Mouse (Mus musculus): ENCODE results near the gene Tmem88. TPM values are rescaled to one million over a fixed set of nuclear protein-coding genes. Genes with fewer than 3 reads are reported as not detected.
"Not testable (repeated sequence)": the region's sequence is repeated elsewhere in the genome, so short reads cannot be mapped to it uniquely, and the experiment has no call there.

The Tmem88 gene
- total RNA-seq, 2 experiments from 2014 or later: 3.1 to 4.2 TPM

DNA sequence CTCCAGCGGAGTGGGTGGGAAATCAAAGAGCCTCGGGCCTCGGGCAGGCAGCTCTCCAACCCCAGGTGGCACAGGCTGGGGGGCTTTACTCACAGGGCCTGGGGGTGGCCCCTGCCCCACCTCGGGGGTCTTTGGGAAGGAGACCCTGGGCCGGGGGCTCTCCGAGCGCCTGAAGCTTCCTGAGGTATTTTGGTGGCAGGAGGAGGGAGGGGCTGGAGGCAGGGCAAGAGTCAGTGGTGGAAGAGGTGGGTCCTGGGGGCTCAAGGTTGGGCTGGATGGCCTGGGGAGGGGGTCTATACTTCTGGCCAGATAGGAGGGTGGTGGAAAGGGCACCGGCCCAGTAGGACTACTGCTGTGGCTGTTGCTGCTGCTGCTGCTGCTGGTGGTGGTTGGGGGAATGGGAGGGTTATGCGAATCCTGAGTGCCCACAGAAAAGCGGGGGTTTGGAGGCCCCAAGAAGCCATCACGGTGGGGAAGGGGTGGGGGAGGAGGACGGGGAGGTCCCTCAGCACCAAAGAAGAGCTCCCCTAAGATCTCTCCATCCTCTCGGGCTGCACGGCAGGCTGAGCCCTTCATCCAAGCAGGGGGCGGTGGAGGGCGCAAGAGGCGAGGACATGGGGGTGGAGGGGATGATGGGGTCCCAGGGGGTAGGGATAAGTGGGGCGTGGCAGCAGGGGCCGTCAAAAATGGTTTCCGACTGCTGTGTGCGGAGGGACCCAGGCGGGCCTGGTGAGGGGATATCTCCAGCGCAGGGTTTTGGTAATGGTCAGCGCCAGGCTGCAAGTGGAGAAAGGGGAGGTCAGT, 7.6 kb upstream of the Tmem88 start:
- intact Hi-C loops (cut with DNase I): loop anchor here (5.0 kb wide), 1 partner anchor 107 kb away; no protein-coding TSS in a partner anchor
- DNase-seq: no peak

GRCm38 (mm10) chr11:69404595-69405396, 6.8 kb upstream of the Tmem88 start:
- intact Hi-C loops (cut with DNase I): loop anchor here (5.0 kb wide), 1 partner anchor 108 kb away; no protein-coding TSS in a partner anchor
- DNase-seq: no peak

- intact Hi-C loops (cut with DNase I): no loop called here
- DNase-seq: no peak
Observed at GRCm38 (mm10) chr11:69403691-69404594, 5.9 kb upstream of the Tmem88 start.

DNA sequence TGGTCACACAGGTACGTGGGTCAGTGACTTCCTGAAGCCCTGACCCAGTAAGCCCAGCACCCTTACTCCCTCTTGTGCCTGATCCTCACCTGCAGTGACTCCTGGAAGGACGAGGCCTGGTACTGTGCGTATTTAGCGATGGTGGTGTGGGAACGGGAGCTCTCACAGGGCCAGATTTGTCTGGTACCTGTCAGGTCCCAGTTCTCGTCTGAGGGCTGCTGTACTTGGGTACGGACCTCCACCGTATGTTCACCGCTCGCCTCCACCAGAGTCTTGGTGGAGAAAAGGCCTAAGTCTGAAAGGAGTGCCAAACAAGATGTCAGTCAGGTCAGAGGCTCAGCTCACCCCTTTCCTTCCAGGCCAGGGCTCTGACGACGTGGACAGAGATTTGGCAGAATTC, 4.0 kb upstream of the Tmem88 start:
- DNase-seq: no peak
- intact Hi-C loops (cut with DNase I): no loop called here

DNA sequence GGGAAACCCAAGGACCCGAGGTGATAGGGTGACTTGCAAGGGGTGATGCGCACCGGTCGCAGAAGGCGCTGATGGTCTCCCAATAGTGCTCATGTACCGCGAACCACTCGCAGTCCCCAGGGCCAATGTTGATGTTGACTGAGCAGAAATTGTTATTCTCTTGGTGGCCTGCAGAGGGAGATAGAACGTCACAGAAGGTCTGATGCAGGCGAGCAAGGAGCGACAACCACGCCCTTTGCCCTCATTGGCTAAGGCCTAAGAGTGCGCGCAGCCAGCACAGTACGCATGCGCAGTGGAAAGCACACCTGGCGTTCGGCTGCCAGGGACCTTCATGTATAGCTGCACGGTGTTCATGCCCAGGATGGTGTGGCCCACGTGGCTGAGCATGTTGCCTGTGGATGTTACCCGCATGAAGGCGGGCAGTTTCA, 3.2 kb upstream of the Tmem88 start:
- intact Hi-C loops (cut with DNase I): no loop called here

GRCm38 (mm10) chr11:69400083-69400850, 2.2 kb upstream of the Tmem88 start:
- intact Hi-C loops (cut with DNase I): no loop called here
- DNase-seq: no peak

More for the DNA sequence above, 3.2 kb upstream of the Tmem88 start:
- DNase-seq: peak; percentile 88

DNA sequence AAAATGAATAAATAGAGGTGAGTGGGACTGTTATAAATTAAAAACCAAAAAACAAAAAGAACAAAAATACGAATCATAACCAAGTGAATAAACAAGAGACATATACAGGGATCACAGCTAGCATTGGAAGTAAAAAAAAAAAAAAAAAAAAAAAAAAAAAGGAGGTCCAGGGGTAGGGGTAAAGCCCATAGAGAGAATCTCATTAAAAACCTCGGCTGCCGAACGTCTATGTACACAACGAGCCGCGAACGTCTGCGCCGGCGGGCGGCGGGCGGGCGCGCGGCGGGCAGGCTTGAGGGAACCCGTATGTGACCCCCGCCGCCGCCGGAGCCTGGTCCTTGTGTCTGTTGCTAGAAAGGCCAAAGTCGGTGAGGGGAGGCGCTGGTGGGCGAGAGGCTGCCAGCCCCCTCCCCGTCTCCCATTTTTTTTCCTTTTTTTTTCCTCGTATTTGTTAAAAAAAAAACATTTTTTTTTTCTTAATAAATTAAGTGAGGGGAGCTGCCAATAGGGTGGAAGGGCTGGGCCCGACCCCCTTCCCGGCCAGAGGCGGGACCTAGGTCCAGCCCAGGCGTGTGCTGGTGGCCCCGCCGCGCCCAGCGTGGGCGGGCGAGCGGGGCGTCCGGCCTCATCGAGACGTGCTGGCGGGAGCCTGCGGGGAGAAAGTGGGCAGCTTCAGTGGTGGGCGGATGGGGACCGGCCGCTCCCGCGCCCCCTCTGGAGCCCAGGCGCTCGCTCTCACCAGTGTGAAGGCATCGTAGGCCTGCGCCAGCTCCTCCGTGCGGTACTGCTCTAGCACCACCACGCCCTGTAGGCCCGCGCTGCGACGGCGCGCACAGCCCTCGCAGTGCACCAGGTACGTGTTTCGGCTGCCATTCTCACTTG, 1.4 kb upstream of the Tmem88 start:
- DNase-seq: no peak
- intact Hi-C loops (cut with DNase I): no loop called here

DNA sequence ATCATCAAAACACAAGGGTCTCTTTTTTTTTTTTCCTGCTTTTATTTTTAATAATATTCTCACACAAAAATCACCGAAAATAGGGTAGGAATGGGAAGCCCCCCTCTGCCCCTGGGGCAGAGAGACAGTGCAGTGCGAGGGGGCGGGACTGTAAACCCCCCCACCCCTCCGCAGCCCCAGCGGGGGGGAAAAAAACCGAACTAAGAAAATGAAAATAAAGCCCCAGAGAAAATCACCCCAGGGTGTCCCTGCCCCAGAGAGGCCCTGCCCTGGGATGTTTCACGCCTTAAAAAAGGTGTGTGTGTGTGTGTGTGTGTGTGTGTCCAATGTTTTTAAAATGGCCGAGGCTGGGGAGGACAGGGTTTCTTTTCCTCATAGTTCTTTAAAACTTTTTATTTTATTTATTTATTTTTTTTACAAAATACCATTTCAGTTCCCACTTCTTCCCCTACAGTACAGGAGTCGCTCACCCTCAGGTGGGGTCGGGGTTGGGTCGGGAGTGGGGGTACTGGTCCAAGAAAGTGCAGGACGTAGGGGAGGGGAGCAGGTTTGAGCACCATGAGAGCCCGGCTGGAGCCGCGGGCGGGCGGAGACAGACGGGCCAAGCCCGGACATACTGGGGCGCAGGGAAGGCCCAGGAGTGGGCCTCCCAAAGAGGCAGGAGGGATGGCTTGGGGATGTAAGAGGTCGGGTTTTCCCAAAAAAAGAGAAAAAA, 609 bp upstream of the Tmem88 start:
- intact Hi-C loops (cut with DNase I): no loop called here
- no peak for DNase-seq

- intact Hi-C loops (cut with DNase I): no loop called here
- DNase-seq: no peak
Observed at GRCm38 (mm10) chr11:69397581-69398057, 415 bp downstream of the Tmem88 start.

GRCm38 (mm10) chr11:69396772-69397171, 1.3 kb downstream of the Tmem88 start:
- intact Hi-C loops (cut with DNase I): no loop called here
- DNase-seq: no peak

- intact Hi-C loops (cut with DNase I): no loop called here
- DNase-seq: peak; percentile 96
Observed at GRCm38 (mm10) chr11:69395634-69396373, 2.2 kb downstream of the Tmem88 start.

DNA sequence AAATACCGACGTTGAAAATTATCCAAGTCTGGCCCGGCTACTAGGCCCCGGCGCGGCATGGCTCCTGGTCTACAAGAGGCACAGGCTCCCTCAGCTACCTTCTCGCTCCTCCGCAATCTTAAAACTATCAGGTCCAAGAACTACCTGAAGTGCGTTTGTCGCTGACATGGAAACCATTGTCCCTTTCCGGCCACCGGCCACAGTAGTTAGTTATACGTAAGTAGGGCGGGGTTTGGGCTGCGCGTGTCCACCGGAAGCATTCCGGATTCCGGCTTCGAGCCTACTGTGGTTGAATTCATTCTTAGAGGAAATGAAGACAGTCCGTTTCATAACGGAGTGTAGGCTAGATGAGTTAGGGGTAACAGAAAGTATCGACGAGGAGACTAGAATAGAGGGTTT, 2.8 kb downstream of the Tmem88 start, which contains the start of the genes Naa38 and Cyb5d1:
Gene Naa38, plus strand, starts transcription at position 253 of the 399 bp plus-strand sequence.
Gene Cyb5d1, minus strand, starts transcription at position 397 of the 399 bp plus-strand sequence.
- intact Hi-C loops (cut with DNase I): not testable (repeated sequence)
- DNase-seq: peak; percentile 89

DNA sequence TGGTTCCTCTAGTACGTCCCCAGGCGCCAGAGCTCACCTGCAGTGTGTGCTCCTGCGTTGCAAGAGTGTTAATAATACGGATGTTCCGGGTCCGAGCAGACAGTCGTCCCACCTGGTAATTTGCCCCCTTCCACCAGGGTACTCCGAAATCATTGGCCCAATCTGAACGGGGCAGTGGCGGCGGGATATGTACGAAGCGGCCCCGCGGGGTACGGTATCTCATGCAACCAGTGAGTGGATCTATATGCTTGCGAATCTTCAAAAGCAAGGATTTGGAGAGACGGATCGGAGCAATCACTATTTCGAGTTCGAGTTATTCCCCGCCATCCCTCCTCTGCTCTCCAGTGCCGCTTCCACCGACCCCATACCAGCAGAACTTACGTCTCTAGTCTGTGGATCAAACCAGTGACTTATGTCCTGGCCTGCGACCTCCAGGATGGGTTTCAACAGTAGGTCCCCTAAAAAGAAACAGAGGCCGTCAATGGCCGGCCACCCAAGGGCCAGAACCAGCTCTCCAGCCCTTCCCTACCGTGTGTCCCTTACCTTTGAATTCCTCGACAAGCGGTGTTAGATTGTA, 3.4 kb downstream of the Tmem88 start:
- DNase-seq; intact Hi-C loops (cut with DNase I): not testable (repeated sequence)

GRCm38 (mm10) chr11:69390400-69391034, 7.5 kb downstream of the Tmem88 start:
- DNase-seq: peak; percentile 72
- intact Hi-C loops (cut with DNase I): no loop called here

GRCm38 (mm10) chr11:69389531-69390399, 8.3 kb downstream of the Tmem88 start:
- intact Hi-C loops (cut with DNase I): loop anchor here (5.0 to 10.0 kb wide), 2 partner anchors 132 to 195 kb away; partner anchors contain the start of gene Alox8
- DNase-seq: peak; percentile 77
